Mouse (Mus musculus) C2C12 (cell line): ENCODE results near the gene Dars. TPM values are rescaled to one million over a fixed set of nuclear protein-coding genes. Genes with fewer than 3 reads are reported as not detected.
"Not testable (repeated sequence)": the region's sequence is repeated elsewhere in the genome, so short reads cannot be mapped to it uniquely, and the experiment has no call there.

Experiments used
- H3K27me3 ChIP-seq: one replicate; pipeline ENCODE4 v1.6.1; 2011; ENCODE audit not compliant: control insufficient read depth, insufficient read depth, insufficient read length
- H3K36me3 ChIP-seq: one replicate; pipeline ENCODE4 v1.6.1; 2011; ENCODE audit not compliant: control insufficient read depth, insufficient read depth
- H3K4me3 ChIP-seq: one replicate; pipeline ENCODE4 v1.5.1; 2011; ENCODE audit warnings: mild to moderate bottlenecking, control low read depth; ENCODE audit not compliant: poor library complexity, insufficient read depth, severe bottlenecking
- H3K79me2 ChIP-seq: one replicate; pipeline ENCODE4 v1.6.1; 2011; ENCODE audit not compliant: control insufficient read depth, insufficient read depth
- H3K79me3 ChIP-seq: one replicate; pipeline ENCODE4 v1.6.1; 2011; ENCODE audit warnings: low read depth, control low read depth
- H3ac ChIP-seq: one replicate; pipeline ENCODE3; 2011; ENCODE audit warnings: low read depth; ENCODE audit not compliant: control insufficient read depth, insufficient read length
- CEBPB ChIP-seq: IDR thresholded peaks from one replicate; pipeline ENCODE4 v1.6.1; 2011; ENCODE audit warnings: low read depth, mild to moderate bottlenecking, control low read depth, moderate library complexity
- CTCF ChIP-seq: IDR thresholded peaks from one replicate; pipeline ENCODE4 v1.5.1; 2011; ENCODE audit not compliant: control insufficient read depth, insufficient read depth, insufficient read length
- FOSL1 ChIP-seq: IDR thresholded peaks from one replicate; pipeline ENCODE4 v1.8.0; 2011; ENCODE audit warnings: mild to moderate bottlenecking, low read length; ENCODE audit not compliant: poor library complexity, insufficient read depth, severe bottlenecking
- MAX ChIP-seq: IDR thresholded peaks from one replicate; pipeline ENCODE4 v1.6.1; 2011; ENCODE audit warnings: mild to moderate bottlenecking, control low read depth
- MYOD1 ChIP-seq: IDR thresholded peaks from one replicate; pipeline ENCODE4 v1.6.1; 2011; ENCODE audit warnings: low read depth; ENCODE audit not compliant: control insufficient read depth, insufficient read length
- MYOG ChIP-seq: IDR thresholded peaks from one replicate; pipeline ENCODE4 v1.6.1; 2011; ENCODE audit not compliant: control insufficient read depth, insufficient read length; ENCODE audit errors: extremely low read depth
- USF1 ChIP-seq: IDR thresholded peaks from one replicate; pipeline ENCODE4 v1.6.1; 2011; ENCODE audit warnings: low read depth, mild to moderate bottlenecking, control low read depth, moderate library complexity
- polyA plus RNA-seq: library from polyadenylated mRNA; unstranded; fragments of >200 nt; fragmentation: generic; extraction: Trizol; gene quantifications from one replicate; pipeline ENCODE4 v1.2.1, GENCODE M21; 2012; ENCODE audit warnings: missing spikeins

Gene Dars
- polyA plus RNA-seq, 1 experiment: 52.3 TPM

DNA sequence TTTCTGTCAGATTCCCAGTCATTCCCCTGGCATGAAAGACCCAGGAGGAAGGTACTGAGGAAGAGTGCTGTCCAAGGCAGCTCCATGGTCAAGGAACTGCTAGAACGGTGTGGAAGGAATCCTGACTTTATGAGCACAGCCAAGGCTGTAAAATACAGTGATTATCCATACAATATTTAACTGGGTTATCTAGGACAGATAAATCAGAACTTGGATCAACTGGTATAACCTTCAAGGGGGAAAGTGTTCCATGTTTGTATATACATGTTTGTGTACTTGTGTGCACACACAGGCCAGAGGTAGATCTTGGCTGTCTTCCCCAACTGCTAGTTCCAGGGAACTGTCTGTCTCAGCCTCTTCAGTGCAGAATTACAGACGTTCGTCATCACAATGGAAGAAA, 89.0 kb downstream of the Dars start, which contains the start of gene Lct:
TSS of gene Lct (minus strand) at position 101 of the 400 bp plus-strand sequence.
- TF ChIP-seq CTCF: no peak
- TF ChIP-seq FOSL1: no peak
- TF ChIP-seq USF1: no peak
- TF ChIP-seq MAX: no peak
- no peak for TF ChIP-seq CEBPB
- no peak for TF ChIP-seq MYOD1
- TF ChIP-seq MYOG: no peak
- Histone ChIP-seq H3K27me3 (no peaks in the 10 kb centered on the region), H3K4me3 (no peak within 1 kb of the TSS), H3K36me3 (peaks cover 72% of the 10 kb centered on the region), H3K79me3 (no peaks in the 10 kb centered on the region), H3ac (no peak within 1 kb of the TSS), H3K79me2 (no peaks in the 10 kb centered on the region)

DNA sequence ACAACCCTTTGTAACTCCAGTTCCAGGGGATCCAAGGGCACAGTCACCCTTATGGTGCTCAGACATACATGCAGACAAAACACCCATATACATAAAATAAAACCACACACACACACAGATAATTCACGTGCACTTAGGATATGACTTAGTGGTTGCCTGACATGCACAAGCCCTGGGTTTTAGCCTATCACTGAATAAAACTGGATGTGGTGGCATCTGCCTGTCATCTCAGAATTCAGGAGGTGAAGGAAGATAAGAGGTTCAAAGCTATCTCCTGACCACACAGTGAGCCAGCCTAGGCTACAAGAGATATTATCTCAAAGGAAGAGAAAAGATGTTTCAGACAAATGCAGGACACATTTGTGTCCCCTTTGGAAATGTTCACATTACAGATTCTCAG, 90.0 kb downstream of the Dars start:
- Histone ChIP-seq H3K36me3 (peaks cover 66% of the 10 kb centered on the region), H3K79me2 (no peaks in the 10 kb centered on the region), H3K4me3 (no peak overlapping the region), H3K27me3 (no peaks in the 10 kb centered on the region), H3ac (no peak overlapping the region), H3K79me3 (no peaks in the 10 kb centered on the region)
- TF ChIP-seq FOSL1: no peak
- no peak for TF ChIP-seq USF1
- TF ChIP-seq CTCF: no peak
- TF ChIP-seq CEBPB: no peak
- TF ChIP-seq MYOG: no peak
- TF ChIP-seq MAX: no peak
- no peak for TF ChIP-seq MYOD1

DNA sequence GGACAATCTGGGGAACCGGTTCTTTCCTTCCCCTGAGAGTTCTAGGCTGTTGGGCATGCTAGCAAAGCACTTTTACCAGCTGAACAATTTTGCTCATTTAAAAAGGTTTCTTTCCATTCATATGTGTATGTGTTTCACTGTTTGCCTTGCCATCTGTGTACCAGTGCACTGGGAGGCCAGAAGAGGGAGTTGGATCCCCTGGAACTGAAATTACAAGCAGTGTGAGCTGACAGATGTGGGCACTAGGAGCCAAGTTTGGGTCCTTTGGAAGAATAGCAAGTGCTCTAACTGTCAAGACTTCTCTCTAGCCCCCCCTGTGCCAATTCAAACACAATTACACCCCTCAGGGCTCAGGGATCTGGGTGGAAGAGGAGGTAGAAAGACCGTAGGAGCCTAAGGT, 92.4 kb downstream of the Dars start:
- TF ChIP-seq MYOG (no peak), CTCF (no peak), CEBPB (no peak)
- H3K4me3 ChIP-seq: no peak overlapping the region
- no peaks in the 10 kb centered on the region for H3K79me3 ChIP-seq
- H3ac ChIP-seq: no peak overlapping the region
- no peaks in the 10 kb centered on the region for H3K79me2 ChIP-seq
- H3K27me3 ChIP-seq: no peaks in the 10 kb centered on the region
- peaks cover 44% of the 10 kb centered on the region for H3K36me3 ChIP-seq

DNA sequence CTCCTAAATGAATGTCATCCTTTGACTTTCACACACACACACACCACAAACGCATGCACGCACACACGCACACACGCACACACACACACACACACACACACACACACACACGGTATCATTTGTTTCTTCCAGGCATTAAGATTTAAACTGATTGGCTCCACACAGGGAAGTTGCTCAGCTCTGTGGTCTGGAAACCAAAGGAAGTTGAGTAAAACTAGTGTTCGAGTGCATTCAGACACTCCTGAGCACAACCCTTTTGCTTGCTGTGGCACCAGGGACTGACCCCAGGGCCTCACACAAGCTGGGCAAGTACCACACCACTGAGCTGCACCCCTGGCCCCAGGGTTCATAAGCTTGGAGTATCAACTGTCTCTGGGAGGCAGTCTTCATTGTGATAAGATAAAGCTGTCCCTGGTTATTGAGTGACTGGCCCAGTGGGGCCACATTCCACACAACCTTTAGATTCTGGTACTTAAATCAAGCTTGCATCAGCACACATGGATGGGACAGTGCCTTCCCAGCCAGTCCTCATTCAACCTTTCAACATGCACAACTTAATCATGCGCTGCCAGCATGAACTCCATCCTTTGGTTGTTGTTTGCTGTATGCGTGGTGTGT, 94.0 kb downstream of the Dars start:
- Histone ChIP-seq H3ac (no peak overlapping the region), H3K4me3 (no peak overlapping the region), H3K79me3 (no peaks in the 10 kb centered on the region), H3K79me2 (no peaks in the 10 kb centered on the region), H3K27me3 (no peaks in the 10 kb centered on the region), H3K36me3 (peaks cover 28% of the 10 kb centered on the region)
- TF ChIP-seq CTCF (no peak), MYOD1 (no peak), CEBPB (no peak), FOSL1 (no peak), MAX (no peak), USF1 (no peak), MYOG (no peak)

DNA sequence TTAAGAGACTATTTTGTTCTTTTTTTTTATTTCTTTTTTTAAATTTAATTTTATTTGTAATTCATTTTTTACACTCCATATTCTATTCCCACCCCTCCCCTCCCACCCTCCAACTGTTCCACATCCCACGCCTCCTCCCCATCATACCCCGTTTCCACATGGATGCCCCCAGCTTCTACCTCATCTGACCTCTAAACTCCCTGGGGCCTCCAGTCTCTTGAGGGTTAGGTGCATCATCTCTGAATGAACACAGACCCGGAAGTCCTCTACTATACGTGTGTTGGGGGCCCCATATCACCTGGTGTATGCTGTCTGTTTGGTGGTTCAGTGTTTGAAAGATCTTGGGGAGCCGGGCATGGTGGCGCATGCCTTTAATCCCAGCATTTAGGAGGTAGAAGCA, 97.9 kb downstream of the Dars start:
- not testable (repeated sequence) for H3K79me3 ChIP-seq, H3ac ChIP-seq

DNA sequence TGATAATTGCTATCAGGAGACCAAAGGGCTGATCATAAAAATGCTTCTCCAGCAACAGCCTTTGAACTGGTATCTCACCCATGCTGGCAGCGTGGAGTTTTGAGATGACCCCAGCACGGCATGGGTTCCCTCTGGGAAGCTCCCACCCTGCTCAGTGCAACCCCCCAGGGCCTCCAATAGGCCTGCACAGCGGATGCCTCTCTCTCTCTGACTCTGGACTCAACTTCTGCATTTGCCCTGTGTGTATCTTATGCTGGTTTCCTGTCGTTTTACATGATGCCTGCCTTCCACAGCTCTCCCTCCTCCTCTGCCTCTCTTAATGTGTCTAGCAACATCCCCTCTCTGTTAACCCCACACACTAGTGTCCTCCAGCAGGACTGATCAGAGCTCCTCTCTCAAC, 102.5 kb downstream of the Dars start:
- Histone ChIP-seq H3K36me3 (no peaks in the 10 kb centered on the region), H3ac (no peak overlapping the region), H3K27me3 (no peaks in the 10 kb centered on the region), H3K4me3 (no peak overlapping the region), H3K79me3 (no peaks in the 10 kb centered on the region), H3K79me2 (no peaks in the 10 kb centered on the region)
- TF ChIP-seq CEBPB (no peak), CTCF (no peak), MAX (no peak), MYOD1 (no peak), USF1 (no peak), MYOG (no peak), FOSL1 (no peak)

More for the DNA sequence above, 97.9 kb downstream of the Dars start:
- not testable (repeated sequence) for H3K27me3 ChIP-seq, H3K36me3 ChIP-seq, H3K79me2 ChIP-seq, H3K4me3 ChIP-seq

Other genes starting within 250 kb of the Dars start
- gene Ubxn4, start 173.4 kb downstream of the Dars start, polyA plus RNA-seq: 22.0 TPM
- 0.06 TPM for gene Lct, start 89.0 kb downstream of the Dars start, polyA plus RNA-seq
- 110 TPM for gene Mcm6, start 57.7 kb downstream of the Dars start, polyA plus RNA-seq
- gene Cxcr4, start 174.9 kb upstream of the Dars start, polyA plus RNA-seq: 27.5 TPM